Mouse (Mus musculus) limb, embryonic 10.5 days (tissue): ENCODE measurements around the gene Hs1bp3. TPM values are rescaled to one million over a fixed set of nuclear protein-coding genes. Genes with fewer than 3 reads are reported as not detected.

Source experiments
- DNase-seq: peaks from one replicate; pipeline ENCODE4 v3.0.0-alpha.2; 2017; ENCODE audit warnings: low spot score
- H3K27ac ChIP-seq: fragments of 300-500 bp; sonication (generic); 2 replicates; pipeline ENCODE4 v1.5.1; 2016; ENCODE audit warnings: mild to moderate bottlenecking
- H3K27me3 ChIP-seq: fragments of 300-500 bp; sonication (generic); 2 replicates; pipeline ENCODE4 v1.6.1; 2016; ENCODE audit warnings: low read depth, mild to moderate bottlenecking; ENCODE audit not compliant: poor library complexity, severe bottlenecking
- H3K36me3 ChIP-seq: fragments of 300-500 bp; sonication (generic); 2 replicates; pipeline ENCODE4 v1.6.1; 2016; ENCODE audit warnings: mild to moderate bottlenecking, moderate library complexity
- H3K4me1 ChIP-seq: fragments of 300-500 bp; sonication (generic); 2 replicates; pipeline ENCODE4 v1.6.1; 2016
- H3K4me3 ChIP-seq: fragments of 300-500 bp; sonication (generic); 2 replicates; pipeline ENCODE4 v1.5.1; 2016; ENCODE audit warnings: mild to moderate bottlenecking, moderate library complexity
- H3K9me3 ChIP-seq: fragments of 300-500 bp; sonication (generic); replicated peaks from 2 replicates; pipeline ENCODE4 v1.6.1; 2016; ENCODE audit warnings: mild to moderate bottlenecking
- WGBS: fragments of 180-500 bp; shearing (Covaris S2); methylation state at CpG from one replicate; pipeline ENCODE4 v1.1.7; 2016; 5-methylcytosine and 5-hydroxymethylcytosine counted together
- polyA plus RNA-seq: library from polyadenylated mRNA; unstranded; fragments of >200 nt; fragmentation: Nextera tagmentation; extraction: Ambion mirVana; gene quantifications from 2 replicates; pipeline ENCODE4 v1.2.1, GENCODE M21; 2016

Hs1bp3 gene
- polyA plus RNA-seq, 1 experiment from 2014 or later = 19.5 TPM

DNA sequence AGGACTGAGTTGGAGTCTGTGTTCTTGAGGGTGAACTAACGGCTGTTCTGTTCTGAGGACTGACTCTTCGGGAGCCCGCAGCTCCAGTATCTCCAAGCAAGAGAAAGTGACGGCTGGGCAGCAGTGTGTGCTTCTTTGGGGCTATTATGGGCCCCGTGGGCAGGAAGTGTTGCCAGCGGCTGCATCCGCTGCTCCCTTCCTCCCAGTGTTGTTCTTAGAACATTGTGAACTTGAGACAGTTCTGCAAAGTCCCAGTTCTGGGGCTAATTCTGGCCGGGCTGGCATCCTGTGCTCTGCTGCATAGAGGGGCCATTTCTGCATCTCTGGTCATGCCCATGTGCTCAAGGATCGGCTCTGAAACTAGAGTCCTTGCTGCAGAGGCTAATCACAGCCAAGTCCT is 31.7 kb downstream of the Hs1bp3 start:
- peaks cover 24% of the 10 kb centered on the region for H3K4me1 ChIP-seq
- WGBS = 67% methylated on average over 9 of the region's 9 CpGs
- H3K9me3 ChIP-seq = no peaks in the 10 kb centered on the region
- H3K4me3 ChIP-seq = no peak overlapping the region
- H3K36me3 ChIP-seq = peaks cover 24% of the 10 kb centered on the region
- no peaks in the 10 kb centered on the region for H3K27me3 ChIP-seq
- peak overlapping the region; percentile 32; the same call in 1 of the 2 replicates for H3K27ac ChIP-seq
- no peak for DNase-seq

DNA sequence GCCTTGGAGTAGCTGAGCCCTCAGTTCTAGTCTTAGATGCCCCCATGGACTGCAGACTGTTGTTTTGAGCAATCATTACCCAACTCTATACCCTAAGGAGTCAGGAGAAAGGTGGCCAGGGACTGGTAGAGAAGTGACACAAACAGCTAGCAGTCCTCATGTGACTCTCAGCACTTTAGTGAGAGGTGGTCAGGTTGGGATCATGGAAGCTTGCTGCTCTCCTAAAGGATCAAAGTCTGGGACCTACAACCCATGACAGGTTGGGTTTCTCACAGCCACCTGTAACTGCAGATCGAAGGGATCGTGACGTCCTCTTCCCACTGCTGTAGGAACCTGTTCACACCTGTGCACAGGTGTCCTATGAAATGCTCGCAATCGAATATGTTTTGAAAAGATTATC is 32.3 kb downstream of the Hs1bp3 start:
- Histone ChIP-seq H3K4me1 (peaks cover 22% of the 10 kb centered on the region), H3K9me3 (no peaks in the 10 kb centered on the region), H3K4me3 (no peak overlapping the region), H3K36me3 (peaks cover 19% of the 10 kb centered on the region), H3K27me3 (no peaks in the 10 kb centered on the region), H3K27ac (peak overlapping the region; percentile 32; the same call in 1 of the 2 replicates)
- WGBS = 95% methylated on average over 5 of the region's 5 CpGs
- no peak for DNase-seq

DNA sequence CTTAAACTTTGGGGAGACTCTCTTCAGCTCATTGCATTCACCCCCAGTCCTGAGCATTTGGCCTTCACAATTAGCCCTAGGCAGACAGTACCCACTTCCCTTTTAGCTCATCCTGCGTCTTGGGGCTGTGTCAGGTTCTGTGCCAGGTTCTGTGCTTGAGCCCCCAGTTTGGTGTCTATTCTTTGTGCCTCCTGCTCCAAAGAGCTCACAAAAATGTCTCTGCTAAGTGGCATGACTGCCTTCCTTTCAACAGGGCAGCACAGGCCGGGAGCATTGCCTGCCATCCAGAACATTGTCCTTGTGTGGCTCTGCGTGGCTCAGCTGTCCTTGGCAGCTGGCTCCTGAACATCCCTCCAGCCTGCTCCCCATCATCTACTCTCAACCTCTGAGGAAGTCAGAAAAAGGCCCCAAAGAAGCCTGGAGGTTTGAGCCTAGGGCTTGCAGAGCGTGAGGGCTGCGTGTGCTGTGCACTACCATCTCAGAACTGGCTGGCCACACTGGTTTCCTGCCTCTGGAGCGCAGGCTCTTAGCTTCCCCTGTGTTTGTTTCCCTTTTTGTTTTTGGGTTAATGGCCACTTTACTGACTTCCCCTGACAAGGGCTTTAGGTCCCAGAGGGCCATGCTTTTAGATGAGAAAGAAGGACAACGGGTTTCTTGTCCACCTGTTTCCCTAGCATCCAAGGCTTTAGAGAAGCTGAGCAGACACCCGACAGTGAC is 34.7 kb downstream of the Hs1bp3 start:
- 90% methylated on average over 8 of the region's 8 CpGs for WGBS
- Histone ChIP-seq H3K27ac (peak overlapping the region; percentile 38; the same call in 1 of the 2 replicates), H3K4me3 (no peak overlapping the region), H3K4me1 (peaks cover 29% of the 10 kb centered on the region), H3K27me3 (no peaks in the 10 kb centered on the region), H3K9me3 (no peaks in the 10 kb centered on the region), H3K36me3 (0 out of 2 replicates have a peak, but pooled peaks cover 3% of the 10 kb centered on the region)
- DNase-seq = no peak

DNA sequence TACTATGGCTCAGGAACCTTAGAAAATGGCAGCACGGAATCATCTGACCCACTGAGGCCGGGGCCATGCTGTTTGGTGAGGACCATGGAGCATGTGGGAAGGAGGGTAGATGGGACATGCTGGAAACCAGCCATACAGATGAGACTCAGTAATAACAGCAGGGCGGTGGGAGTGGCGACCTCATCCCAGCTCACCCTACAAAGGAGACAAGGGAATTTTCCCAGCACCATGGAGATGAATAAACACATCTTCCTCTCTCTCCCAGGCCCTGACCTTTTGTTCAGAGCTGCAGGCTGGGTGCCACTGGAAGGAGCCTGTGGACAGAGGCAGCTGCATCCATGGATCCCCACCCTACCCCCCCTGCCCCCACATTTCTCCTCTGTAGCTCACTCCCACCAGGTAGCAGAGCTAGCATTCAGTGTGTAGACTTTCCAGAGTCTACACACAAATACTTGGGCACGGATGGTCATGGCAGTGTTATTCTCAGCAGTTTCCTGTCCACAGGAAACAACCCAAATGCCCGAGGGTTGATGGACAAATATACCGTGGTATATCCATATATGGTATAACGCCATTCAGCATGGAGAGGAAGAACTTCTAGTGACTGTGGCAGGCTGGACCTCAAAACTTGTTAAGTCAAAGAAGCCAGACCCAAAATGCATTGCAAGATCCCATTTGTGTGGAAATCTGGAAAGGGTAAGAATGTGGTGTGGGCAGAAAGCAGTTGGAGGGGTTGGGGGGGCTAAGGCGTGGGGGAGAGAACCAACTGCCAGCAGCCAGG is 35.7 kb downstream of the Hs1bp3 start:
- H3K27ac ChIP-seq = peak overlapping the region; percentile 38
- peaks cover 34% of the 10 kb centered on the region for H3K4me1 ChIP-seq
- no peaks in the 10 kb centered on the region for H3K27me3 ChIP-seq
- H3K36me3 ChIP-seq = no peaks in the 10 kb centered on the region
- no peak for DNase-seq
- WGBS = 87% methylated on average over 9 of the region's 9 CpGs
- no peak overlapping the region for H3K4me3 ChIP-seq
- no peaks in the 10 kb centered on the region for H3K9me3 ChIP-seq

DNA sequence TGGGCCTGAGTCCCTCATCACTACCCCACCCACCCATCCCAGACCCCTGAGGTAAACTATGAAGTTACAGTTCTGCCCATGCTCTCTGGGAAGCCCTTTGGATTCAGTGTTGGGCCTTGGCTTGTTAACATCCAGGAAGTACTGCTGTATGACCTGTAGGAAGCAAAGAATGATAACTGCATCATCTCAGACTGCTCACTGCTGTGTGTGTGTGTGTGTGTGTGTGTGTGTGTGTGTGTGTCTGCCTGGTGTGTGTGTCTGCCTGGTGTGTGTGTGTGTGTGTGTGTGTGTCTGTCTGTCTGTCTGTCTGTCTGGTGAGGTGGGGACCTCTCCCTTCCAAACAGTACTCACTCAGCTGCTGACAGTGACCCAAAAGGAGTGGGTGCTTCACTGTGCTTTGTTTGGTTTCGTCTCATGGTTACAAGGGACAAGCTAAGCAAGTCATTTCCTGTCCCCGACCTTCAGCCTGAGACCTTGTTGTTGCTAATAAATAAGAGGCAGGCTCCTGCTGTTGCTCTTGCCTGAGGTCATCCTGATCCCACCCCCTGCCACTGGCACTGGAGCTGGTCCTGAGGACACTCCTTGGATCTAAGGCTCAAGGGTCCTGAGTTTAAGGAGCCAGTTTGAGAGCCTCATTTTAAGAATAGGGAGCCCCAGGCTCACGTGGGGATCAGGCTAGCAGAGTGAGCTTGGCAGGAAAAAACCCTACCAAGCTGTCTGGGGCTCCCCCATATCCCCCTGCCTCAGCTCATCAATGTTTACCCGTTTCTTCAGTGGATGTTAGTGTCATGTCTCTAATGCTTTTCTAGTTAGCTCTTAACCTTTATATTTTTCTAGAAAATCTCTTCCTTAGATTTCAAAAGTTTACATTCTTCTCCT is 38.0 kb downstream of the Hs1bp3 start:
- no peaks in the 10 kb centered on the region for H3K36me3 ChIP-seq
- H3K27ac ChIP-seq = peak overlapping the region; percentile 69
- peaks cover 29% of the 10 kb centered on the region for H3K4me1 ChIP-seq
- no peak for DNase-seq
- no peak overlapping the region for H3K4me3 ChIP-seq
- WGBS = 26% methylated on average over 4 of the region's 4 CpGs
- no peaks in the 10 kb centered on the region for H3K9me3 ChIP-seq
- H3K27me3 ChIP-seq = no peaks in the 10 kb centered on the region

DNA sequence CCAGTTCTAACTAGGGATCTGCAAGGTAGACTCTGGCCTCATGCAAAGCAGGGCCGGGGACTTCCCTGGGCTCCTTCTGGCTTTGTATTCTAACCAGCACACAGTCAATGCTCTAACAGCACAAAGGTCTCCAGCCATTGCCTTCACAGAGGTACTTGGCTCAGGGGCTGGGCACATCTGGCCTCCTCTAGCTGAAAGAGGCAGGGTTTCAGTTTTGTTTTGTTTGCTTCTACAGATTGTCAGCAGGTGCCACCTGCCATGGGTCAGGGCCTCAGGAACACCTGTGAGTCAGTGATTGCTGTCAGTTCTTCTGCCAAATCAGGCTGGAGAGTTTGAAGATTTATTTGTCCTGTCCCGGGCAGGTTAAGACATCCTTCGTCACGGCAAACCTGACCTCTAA is 39.8 kb downstream of the Hs1bp3 start:
- no peaks in the 10 kb centered on the region for H3K36me3 ChIP-seq
- no peak for DNase-seq

DNA sequence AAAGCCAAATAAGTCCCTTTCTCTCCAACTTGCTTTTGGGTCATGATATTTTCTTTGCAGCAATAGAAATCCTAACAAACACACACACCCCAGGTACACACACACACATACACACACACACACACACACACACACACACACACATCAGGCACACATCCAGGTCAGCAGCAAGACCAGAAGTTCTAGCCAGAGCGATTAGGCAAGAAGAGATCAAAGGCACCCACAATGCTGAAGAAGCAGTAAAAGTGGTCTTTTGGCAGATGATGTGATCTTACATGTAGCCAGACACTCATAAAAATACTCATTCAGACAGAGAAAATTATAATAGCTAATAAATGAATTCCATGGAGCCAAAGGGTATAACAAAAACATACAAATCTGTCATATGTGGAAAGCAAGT is 41.0 kb downstream of the Hs1bp3 start:
- no peak for DNase-seq
- Histone ChIP-seq H3K4me3 (no peak overlapping the region), H3K27ac (no peak overlapping the region), H3K9me3 (no peaks in the 10 kb centered on the region), H3K36me3 (no peaks in the 10 kb centered on the region), H3K27me3 (no peaks in the 10 kb centered on the region), H3K4me1 (peaks cover 36% of the 10 kb centered on the region)
- WGBS = 91% methylated on average over 1 of the region's 1 CpGs

More for the DNA sequence above, 39.8 kb downstream of the Hs1bp3 start:
- no peak overlapping the region for H3K4me3 ChIP-seq
- no peak overlapping the region for H3K27ac ChIP-seq
- H3K9me3 ChIP-seq = no peaks in the 10 kb centered on the region
- no peaks in the 10 kb centered on the region for H3K27me3 ChIP-seq
- WGBS = 79% methylated on average over 4 of the region's 4 CpGs
- peaks cover 37% of the 10 kb centered on the region for H3K4me1 ChIP-seq

DNA sequence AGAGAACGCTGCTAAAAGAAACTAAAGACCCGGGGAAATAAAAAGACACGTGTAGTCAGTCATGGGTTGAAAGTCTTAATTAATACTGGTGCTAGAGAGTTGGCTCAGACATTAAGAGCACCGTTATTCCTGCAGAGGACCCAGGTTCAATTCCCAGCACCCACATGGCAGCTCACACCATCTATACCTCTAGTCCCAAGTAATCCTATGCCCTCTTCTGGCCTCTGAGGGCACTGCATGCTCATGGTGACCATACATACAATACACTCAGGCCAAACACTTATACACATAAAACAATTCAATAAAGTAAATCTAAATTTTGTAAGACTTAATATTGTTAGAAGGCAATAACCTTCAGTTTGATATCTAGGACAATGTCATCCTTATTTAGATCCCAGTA is 41.8 kb downstream of the Hs1bp3 start:
- Histone ChIP-seq H3K36me3 (no peaks in the 10 kb centered on the region), H3K4me1 (peaks cover 28% of the 10 kb centered on the region), H3K9me3 (no peaks in the 10 kb centered on the region), H3K27ac (no peak overlapping the region), H3K4me3 (no peak overlapping the region), H3K27me3 (no peaks in the 10 kb centered on the region)
- WGBS = 95% methylated on average over 4 of the region's 4 CpGs
- no peak for DNase-seq

DNA sequence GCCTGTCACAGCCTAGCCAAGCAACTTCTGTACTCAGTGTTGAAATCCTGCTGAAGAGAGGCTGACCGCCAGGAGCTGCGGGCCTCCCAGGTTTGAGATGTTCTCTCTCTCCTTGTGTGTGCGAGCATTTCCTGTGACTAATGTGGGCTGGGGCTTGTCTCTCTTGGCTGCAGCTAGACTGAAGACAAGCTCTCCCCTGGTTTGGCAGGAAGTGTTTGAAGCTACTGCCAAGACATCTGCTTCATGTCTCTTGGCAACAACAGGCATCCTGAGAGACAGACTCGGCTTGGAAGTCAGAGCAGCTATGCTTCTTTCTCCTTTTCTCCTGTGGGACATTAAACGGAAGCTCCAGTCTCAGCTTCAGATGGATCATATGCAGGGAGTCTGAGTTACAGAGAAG is 44.2 kb downstream of the Hs1bp3 start:
- no peaks in the 10 kb centered on the region for H3K27me3 ChIP-seq

DNA sequence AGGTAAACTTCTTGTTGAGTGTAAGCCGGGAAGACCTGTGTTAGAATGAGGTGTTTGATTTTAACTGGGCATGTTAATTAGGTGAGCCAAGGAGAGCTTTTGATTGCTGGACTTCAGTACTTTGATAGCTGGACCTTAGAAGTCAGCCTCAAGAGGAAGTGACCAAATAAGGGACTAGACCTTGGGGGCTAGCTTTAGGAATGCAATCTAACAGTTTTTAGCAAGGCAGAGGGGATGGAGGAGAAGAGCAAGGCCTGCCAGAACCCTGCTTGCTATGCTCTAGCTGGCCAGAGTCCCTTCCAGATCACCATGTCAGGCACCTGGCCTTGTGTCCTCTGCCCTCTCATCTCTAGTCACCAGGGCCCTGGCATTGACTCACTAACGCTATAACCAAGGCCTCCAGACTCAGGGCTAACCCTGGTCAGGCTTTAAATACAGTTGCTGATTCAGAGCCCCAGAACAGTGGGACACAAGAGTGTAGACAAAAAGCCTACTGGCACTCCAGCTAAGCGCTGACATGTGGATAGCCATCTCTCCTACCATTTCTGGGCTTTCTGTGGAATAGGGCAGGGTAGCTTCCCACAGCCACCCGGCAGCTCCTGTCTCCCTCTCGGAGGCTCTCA is 45.2 kb downstream of the Hs1bp3 start:
- no peak for DNase-seq
- 0 out of 2 replicates have a peak overlapping the region, but pooled peaks have one; percentile 50 for H3K27ac ChIP-seq
- no peaks in the 10 kb centered on the region for H3K9me3 ChIP-seq
- H3K36me3 ChIP-seq = no peaks in the 10 kb centered on the region
- H3K27me3 ChIP-seq = no peaks in the 10 kb centered on the region
- H3K4me3 ChIP-seq = no peak overlapping the region
- WGBS = 79% methylated on average over 5 of the region's 5 CpGs
- H3K4me1 ChIP-seq = peaks cover 14% of the 10 kb centered on the region

More for the DNA sequence above, 44.2 kb downstream of the Hs1bp3 start:
- Histone ChIP-seq H3K9me3 (no peaks in the 10 kb centered on the region), H3K27ac (0 out of 2 replicates have a peak overlapping the region, but pooled peaks have one; percentile 50), H3K4me1 (peaks cover 19% of the 10 kb centered on the region), H3K4me3 (no peak overlapping the region), H3K36me3 (no peaks in the 10 kb centered on the region)
- WGBS = 66% methylated on average over 5 of the region's 5 CpGs
- no peak for DNase-seq

DNA sequence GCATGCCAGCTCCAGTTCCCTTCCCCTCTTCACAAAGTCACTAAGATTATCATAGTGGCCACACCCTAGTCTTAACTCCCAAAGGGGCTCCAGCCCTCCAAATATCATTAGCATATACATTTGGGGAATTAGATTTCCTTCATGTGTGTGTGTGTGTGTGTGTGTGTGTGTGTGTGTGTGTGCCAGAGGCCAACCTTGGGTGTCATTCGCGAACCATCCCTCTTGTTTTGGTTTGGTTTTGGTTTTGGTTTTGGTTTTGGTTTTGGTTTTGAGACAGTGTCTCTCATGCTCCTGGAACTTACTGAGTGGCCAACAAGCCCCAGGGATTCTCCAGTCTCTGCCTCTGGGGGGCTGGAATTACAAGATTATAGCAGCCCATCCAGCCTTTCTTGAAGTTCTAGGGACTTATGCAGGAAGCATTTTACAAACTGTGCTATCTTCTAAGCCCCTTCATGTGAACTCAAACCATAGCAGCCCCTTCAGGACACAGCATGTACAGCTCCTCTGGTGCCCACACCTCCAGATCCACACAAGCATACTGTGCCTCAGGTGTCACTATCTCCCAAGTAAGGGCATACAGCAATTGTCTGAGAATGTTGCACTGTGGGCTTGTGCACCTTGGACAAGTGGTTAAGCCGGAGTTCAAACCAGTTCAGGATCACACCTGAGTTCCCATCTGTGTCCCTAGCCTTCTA is 46.3 kb downstream of the Hs1bp3 start:
- Histone ChIP-seq H3K9me3 (no peaks in the 10 kb centered on the region), H3K4me1 (peaks cover 24% of the 10 kb centered on the region), H3K27me3 (no peaks in the 10 kb centered on the region), H3K4me3 (no peak overlapping the region), H3K27ac (no peak overlapping the region), H3K36me3 (no peaks in the 10 kb centered on the region)
- DNase-seq = no peak
- 93% methylated on average over 3 of the region's 3 CpGs for WGBS

DNA sequence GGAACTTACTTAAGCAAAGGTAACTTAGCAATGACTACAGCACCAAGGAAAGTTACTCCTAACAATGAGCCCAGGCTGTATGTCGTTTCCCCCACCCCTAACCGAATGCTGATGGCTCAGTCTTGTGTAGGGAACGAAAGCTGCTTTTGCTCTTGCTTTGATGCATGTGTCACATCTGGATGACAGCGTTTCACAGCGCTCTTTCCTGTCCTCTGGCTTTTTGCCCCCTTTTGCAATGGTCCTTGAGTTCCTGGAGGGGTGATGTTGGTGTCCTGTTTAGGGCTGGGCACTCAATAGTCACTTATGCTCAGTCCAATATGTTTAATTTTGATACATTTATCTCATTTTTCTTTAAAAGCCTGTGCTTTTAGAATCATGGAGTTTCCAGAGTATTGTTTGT is 48.6 kb downstream of the Hs1bp3 start:
- H3K4me1 ChIP-seq = peaks cover 46% of the 10 kb centered on the region
- WGBS = 69% methylated on average over 5 of the region's 5 CpGs
- DNase-seq = no peak
- no peaks in the 10 kb centered on the region for H3K9me3 ChIP-seq
- no peak overlapping the region for H3K27ac ChIP-seq
- H3K4me3 ChIP-seq = no peak overlapping the region
- no peaks in the 10 kb centered on the region for H3K36me3 ChIP-seq
- no peaks in the 10 kb centered on the region for H3K27me3 ChIP-seq
